Mouse (Mus musculus) adrenal gland, postnatal 36 days (tissue): ENCODE data around the gene Stoml1. TPM values are rescaled to one million over a fixed set of nuclear protein-coding genes. Genes with fewer than 3 reads are reported as not detected.
A peak's percentile ranks its signal among the peaks of the same experiment; 100 is the strongest.
"Not testable (repeated sequence)": the region's sequence is repeated elsewhere in the genome, so short reads cannot be mapped to it uniquely, and the experiment has no call there.

Experiments
- DNase-seq, 2 experiments: peaks; one replicate each; pipeline ENCODE4 v3.0.0; 2021; ENCODE audit warnings: mixed read lengths in 1 of 2
- total RNA-seq, 2 experiments: library from RNA; stranded (reverse); gene quantifications; 2 replicates each; pipeline ENCODE4 v1.2.3; 2021

The Stoml1 gene
- total RNA-seq, 2 experiments from 2014 or later = 15.7 to 19.2 TPM

GRCm38 (mm10) chr9:58241780-58242485 lies 11.0 kb upstream of the Stoml1 start:
- DNase-seq = peak; percentile 73 to 77

GRCm38 (mm10) chr9:58242696-58243095 lies 10.3 kb upstream of the Stoml1 start:
- DNase-seq = no peak

DNA sequence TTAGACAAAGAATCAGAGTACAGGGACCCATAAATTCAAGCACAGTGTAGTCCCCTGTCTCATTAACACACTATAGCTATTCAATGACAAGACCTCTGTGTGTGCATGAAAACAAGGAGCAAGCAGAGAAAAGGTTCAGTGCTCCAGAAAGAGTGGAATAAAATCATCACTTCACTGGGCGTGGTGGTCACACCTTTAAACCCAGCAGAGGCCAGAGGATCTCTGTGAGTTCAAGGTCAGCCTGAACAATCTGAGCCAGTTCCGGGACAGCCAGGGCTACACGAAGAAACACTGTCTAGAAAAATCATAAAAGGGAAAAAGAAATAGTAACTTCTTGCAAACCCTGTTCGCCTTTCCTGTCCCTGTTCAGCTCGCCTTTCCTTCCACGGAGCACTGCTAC lies 9.3 kb upstream of the Stoml1 start:
- no peak for DNase-seq

DNA sequence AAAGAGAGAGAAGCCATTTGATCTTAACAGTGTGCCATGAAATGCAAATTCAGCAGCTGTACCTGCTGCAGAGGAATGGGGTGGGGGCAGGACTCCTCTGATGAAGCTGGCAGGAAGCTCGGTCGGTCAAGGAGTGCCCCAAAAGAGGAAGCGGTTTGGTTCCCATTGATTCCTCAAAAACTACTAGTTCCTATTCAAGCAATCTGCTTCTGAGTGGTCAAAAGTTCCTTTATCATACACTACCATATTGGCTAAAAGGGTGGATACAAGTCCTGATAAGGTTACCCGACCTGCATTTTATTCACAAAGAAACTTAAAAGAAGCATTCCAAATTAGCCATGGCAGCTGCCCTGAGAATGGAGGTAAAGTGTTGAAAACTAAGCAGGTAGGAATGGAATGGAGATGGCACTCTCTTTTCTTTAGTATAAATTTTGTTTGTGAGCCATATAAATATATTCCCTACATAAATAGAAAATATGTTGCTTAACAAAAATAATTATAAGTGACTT lies 6.8 kb upstream of the Stoml1 start:
- no peak for DNase-seq

DNA sequence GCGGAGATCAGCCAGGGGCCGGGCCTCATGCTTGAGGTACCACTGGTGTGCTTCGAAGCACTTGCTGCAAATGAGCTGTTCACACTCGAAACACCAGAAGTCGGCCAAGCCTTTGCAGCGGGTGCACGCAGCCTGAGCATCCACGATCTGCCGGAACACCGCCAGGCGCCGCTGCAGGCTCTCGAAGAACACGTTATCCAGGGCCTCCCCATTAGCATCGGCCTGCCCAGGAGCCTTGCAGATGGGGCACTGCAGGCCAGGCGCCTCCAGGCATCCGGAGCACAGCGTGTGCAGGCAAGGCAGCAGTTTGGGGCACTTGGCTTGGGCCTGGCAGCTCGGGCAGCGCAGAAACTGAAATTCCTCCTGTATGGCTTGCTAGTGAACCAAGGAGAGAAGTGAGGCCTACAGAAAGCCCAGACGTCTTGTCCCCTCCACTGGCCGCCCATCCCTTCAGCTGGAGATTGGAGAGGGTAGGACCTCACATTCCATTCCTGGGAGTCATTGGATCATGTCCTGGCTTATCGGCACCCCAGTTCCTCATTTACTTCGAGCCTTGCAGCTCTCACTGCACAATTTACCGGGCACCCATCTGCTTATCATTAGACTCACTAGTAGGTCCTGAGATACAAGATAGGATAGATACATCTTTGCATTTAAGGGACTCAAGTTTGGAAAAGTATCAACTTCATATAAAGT lies 5.8 kb upstream of the Stoml1 start:
- DNase-seq = peak; percentile 86 to 91

GRCm38 (mm10) chr9:58248746-58249413 lies 4.1 kb upstream of the Stoml1 start:
- DNase-seq = peak in 1 of 2 experiments; percentile 22

- peak; percentile 89 to 92 for DNase-seq
Observed at GRCm38 (mm10) chr9:58249592-58250192, 3.3 kb upstream of the Stoml1 start, which contains the start of gene Pml. Gene Pml, minus strand, starts transcription at chr9:58249786.

DNA sequence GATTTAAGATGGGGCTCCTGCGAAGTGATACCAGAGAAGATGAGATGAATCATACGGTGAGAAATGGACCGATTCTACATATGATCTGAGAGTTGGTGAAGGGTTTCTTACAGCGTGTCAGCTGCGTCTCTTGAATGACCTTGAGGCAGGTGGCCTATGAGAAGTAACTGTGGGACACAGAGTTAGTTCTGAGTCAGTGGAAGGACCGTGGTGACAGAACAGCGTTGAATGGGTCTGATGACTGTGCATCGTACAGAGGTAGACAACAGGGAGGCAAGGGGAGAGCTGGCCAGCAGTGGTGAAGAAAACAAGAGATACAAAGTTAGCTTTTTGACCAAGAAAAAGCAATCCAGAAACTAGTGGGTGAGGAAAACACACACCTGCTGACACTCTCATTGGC lies 2.6 kb upstream of the Stoml1 start:
- no peak for DNase-seq

DNA sequence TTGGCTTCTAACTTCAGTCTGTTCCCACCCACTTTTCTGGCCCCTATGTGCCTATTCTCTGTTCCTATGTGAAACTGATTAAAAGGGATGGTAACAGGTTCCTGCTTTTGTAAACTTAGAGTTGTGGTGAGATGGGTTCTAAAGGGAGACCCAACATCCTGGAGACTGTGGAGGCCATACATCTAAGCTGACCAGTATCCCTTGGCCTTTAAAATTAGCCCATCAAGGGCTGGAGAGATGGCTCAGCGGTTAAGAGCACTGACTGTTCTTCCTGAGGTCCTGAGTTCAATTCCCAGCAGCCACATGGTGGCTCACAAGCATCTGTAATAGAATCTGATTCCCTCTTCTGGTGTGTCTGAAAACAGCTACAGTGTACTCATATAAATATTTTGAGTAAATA lies 2.2 kb upstream of the Stoml1 start:
- not testable (repeated sequence) for DNase-seq

DNA sequence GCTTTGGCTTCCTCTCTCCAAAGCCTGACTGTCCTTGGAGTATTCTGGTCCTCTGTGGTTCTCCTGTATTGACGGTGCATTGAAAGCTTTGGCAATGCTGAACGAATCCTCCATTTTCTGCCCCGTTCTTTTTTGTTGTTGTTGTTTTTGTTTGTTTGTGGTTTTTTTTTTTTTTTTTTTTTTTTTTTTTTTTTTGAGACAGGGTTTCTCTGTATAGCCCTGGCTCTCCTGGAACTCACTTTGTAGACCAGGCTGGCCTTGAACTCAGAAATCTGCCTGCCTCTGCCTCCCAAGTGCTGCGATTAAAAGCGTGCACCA lies 800 bp downstream of the Stoml1 start:
- DNase-seq = not testable (repeated sequence)

GRCm38 (mm10) chr9:58255105-58255504 lies 2.1 kb downstream of the Stoml1 start:
- DNase-seq = no peak

GRCm38 (mm10) chr9:58255704-58256685 lies 3.0 kb downstream of the Stoml1 start:
- no peak for DNase-seq

GRCm38 (mm10) chr9:58262507-58262906 lies 9.5 kb downstream of the Stoml1 start:
- DNase-seq = no peak

- DNase-seq = no peak
Observed at GRCm38 (mm10) chr9:58265368-58265767, 12.4 kb downstream of the Stoml1 start.

DNA sequence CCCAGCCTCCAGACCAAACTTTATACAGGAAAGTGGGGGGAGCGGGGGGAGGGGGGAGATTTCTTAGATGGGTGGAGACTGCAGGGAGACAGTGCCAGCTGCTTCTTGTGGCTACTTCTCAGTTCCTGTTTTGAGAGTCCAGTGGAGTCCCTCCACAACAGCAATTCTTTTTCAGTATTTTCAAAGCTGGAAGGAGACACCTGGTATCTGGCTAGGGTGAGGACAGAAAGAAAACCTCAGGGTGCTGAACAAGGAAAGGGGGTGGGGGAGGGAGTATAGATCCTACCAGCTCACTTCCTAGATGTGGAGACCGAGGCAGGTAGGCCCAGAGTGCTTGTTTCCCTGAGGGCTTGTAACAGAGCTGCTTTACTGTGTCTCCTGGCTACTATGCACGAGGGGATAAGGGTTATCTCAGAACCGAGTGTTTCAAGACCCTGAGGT lies 13.6 kb downstream of the Stoml1 start:
- peak in 1 of 2 experiments; percentile 22 for DNase-seq

GRCm38 (mm10) chr9:58267046-58267445 lies 14.1 kb downstream of the Stoml1 start:
- no peak for DNase-seq

DNA sequence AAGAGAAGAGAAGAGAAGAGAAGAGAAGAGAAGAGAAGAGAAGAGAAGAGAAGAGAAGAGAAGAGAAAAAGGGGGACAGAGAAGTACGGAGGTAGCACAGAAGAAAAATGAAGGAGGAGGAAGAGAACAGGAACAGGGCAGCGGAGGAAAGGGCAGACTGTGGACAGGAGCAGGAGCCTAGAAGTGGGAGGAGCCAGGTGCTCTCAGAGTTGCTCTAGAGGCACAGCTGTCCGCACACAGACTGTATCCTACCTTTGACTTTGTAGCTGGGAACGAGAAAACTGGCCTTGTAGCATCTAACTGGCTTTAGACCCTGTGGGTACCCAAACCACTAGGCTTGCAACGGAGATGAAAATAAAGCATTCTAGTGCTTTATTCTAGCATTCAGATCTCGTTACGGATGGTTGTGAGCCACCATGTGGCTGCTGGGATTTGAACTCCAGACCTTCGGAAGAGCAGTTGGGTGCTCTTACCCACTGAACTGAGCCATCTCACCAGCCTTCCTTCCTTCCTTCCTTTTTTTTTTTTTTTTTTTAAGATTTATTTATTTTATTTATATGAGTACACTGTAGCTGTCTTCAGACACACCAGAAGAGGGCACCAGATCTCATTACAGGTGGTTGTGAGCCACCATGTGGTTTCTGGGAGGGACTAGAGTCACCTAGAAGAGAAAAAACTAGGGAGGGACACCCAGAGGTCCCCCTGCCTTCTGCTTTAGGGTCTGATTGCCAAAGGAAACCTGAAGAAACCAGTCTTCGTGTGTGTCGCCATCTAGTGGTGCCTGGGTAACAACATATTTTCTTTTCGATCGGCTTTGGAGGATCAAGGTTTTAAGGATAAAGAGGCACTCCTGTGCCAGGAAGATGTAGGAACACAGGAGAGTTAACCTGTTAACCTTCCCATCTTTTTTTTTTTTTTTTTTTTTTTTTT lies 15.7 kb downstream of the Stoml1 start:
- DNase-seq = peak; percentile 60 to 76

DNA sequence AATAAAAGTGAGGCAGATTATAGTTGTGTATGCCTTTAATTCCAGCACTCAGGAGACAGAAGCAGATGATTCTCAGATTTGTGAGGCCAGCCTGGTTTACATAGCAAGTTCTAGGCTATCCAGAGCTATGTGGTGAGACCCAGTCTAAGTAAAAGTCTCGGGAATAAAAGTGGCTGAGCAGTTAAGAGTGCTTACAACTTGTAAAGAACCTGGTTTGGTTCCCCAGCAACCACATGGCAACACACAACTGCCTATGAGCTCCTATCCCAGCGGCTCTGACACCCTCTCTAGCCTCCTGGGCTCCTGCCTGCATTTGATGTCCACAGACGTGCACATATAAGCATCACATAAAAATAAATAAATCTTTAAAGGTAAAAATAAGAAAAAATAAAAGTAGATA lies 17.1 kb downstream of the Stoml1 start:
- no peak for DNase-seq

GRCm38 (mm10) chr9:58271109-58271508 lies 18.1 kb downstream of the Stoml1 start:
- DNase-seq = no peak

GRCm38 (mm10) chr9:58271551-58271950 lies 18.6 kb downstream of the Stoml1 start:
- not testable (repeated sequence) for DNase-seq
